Mouse (Mus musculus) MEL (cell line): ENCODE measurements at regions not wholly inside any gene's neighbourhood (a gene's known extent, or its start where the extent isn't known, plus 50 kb on each side); places are given as distances from the start of the nearest gene placed in this dataset.

Experiments used
- DNase-seq: peaks from one replicate; pipeline ENCODE4 v3.0.0; 2011; ENCODE audit warnings: low read depth, low spot score
- H3K27ac ChIP-seq: 2 replicates; pipeline ENCODE4 v1.5.1; 2012; ENCODE audit warnings: low read depth, mild to moderate bottlenecking, control low read depth, low read length, moderate library complexity; ENCODE audit not compliant: control insufficient read depth
- H3K27me3 ChIP-seq, 2 experiments: fragments of 150-350 bp in 1 of 2; sonication (generic) in 1 of 2; 2 replicates each; pipeline ENCODE4 v1.6.1; 2012; ENCODE audit warnings: low read length in 2 of 2, mild to moderate bottlenecking in 2 of 2, improper control_type of control experiment in 1 of 2, moderate library complexity in 1 of 2; ENCODE audit not compliant: insufficient read depth in 2 of 2, control insufficient read depth in 1 of 2
- H3K36me3 ChIP-seq, 2 experiments: 2 replicates each; pipeline ENCODE4 v1.6.1; 2012 to 2014; ENCODE audit warnings: low read length in 2 of 2, improper control_type of control experiment in 1 of 2, inconsistent platforms in 1 of 2, mild to moderate bottlenecking in 1 of 2; ENCODE audit not compliant: insufficient read depth in 2 of 2, control insufficient read depth in 1 of 2
- H3K4me1 ChIP-seq, 2 experiments: fragments of 150-350 bp in 1 of 2; sonication (generic) in 1 of 2; 2 replicates each; pipeline ENCODE4 v1.6.1; 2012; ENCODE audit warnings: low read length in 2 of 2, improper control_type of control experiment in 1 of 2, mild to moderate bottlenecking in 1 of 2; ENCODE audit not compliant: insufficient read depth in 2 of 2, control insufficient read depth in 1 of 2
- H3K4me3 ChIP-seq, 2 experiments: fragments of 150-350 bp in 1 of 2; sonication (generic) in 1 of 2; 2 replicates each; pipeline ENCODE4 v1.5.1; 2012; ENCODE audit warnings: low read depth in 2 of 2, low read length in 2 of 2, mild to moderate bottlenecking in 2 of 2, moderate library complexity in 2 of 2, control low read depth in 1 of 2, improper control_type of control experiment in 1 of 2; ENCODE audit not compliant: control insufficient read depth in 1 of 2, insufficient read depth in 1 of 2
- H3K79me2 ChIP-seq: 2 replicates; pipeline ENCODE4 v1.6.1; 2012; ENCODE audit warnings: mild to moderate bottlenecking, low read length, moderate library complexity; ENCODE audit not compliant: control insufficient read depth, poor library complexity, insufficient read depth
- H3K9ac ChIP-seq: 2 replicates; pipeline ENCODE4 v1.6.1; 2012; ENCODE audit warnings: low read depth, mild to moderate bottlenecking, control low read depth, low read length, moderate library complexity; ENCODE audit not compliant: control insufficient read depth, poor library complexity, severe bottlenecking
- H3K9me3 ChIP-seq: fragments of 150-350 bp; sonication (generic); replicated peaks from 2 replicates; pipeline ENCODE4 v1.6.1; 2012; ENCODE audit warnings: mild to moderate bottlenecking, low read length, improper control_type of control experiment, moderate library complexity; ENCODE audit not compliant: insufficient read depth
- BHLHE40 ChIP-seq: IDR thresholded peaks from 2 replicates; pipeline ENCODE4 v1.6.1; 2012; ENCODE audit warnings: low read depth, mild to moderate bottlenecking, inconsistent platforms, low read length, improper control_type of control experiment, borderline replicate concordance
- CHD1 ChIP-seq: IDR thresholded peaks from 2 replicates; pipeline ENCODE4 v1.6.1; 2012; ENCODE audit warnings: low read depth, mild to moderate bottlenecking, inconsistent platforms, low read length, improper control_type of control experiment
- CHD2 ChIP-seq: IDR thresholded peaks from 2 replicates; pipeline ENCODE4 v1.6.1; 2011; ENCODE audit warnings: low read length, improper control_type of control experiment
- E2F4 ChIP-seq: IDR thresholded peaks from 2 replicates; pipeline ENCODE4 v1.6.1; 2011; ENCODE audit warnings: low read depth, low read length, improper control_type of control experiment, borderline replicate concordance
- ELF1 ChIP-seq: IDR thresholded peaks from 2 replicates; pipeline ENCODE4 v1.6.1; 2014; ENCODE audit warnings: low read depth, mild to moderate bottlenecking, inconsistent platforms, low read length, improper control_type of control experiment, moderate library complexity
- EP300 ChIP-seq, 2 experiments: IDR thresholded peaks; 2 replicates each; pipeline ENCODE4 v1.6.1; 2011; ENCODE audit warnings: improper control_type of control experiment in 2 of 2, low read length in 2 of 2, low read depth in 1 of 2, mild to moderate bottlenecking in 1 of 2
- GABPA ChIP-seq: IDR thresholded peaks from 2 replicates; pipeline ENCODE4 v1.6.1; 2012; ENCODE audit warnings: low read depth, mild to moderate bottlenecking, inconsistent platforms, low read length, improper control_type of control experiment, moderate library complexity
- HCFC1 ChIP-seq: IDR thresholded peaks from 2 replicates; pipeline ENCODE4 v1.6.1; 2012; ENCODE audit warnings: low read depth, mild to moderate bottlenecking, inconsistent platforms, low read length, improper control_type of control experiment, moderate library complexity
- KAT2A ChIP-seq: conservative IDR thresholded peaks from 2 replicates; pipeline ENCODE4 v1.6.1; 2012; ENCODE audit warnings: low read depth, low read length, improper control_type of control experiment, inconsistent platforms
- MAZ ChIP-seq: IDR thresholded peaks from 2 replicates; pipeline ENCODE4 v1.6.1; 2012; ENCODE audit warnings: low read depth, mild to moderate bottlenecking, inconsistent platforms, low read length, improper control_type of control experiment
- POLR2A ChIP-seq, 2 experiments: IDR thresholded peaks; 2 replicates each; pipeline ENCODE4 v1.6.1; 2011 to 2012; ENCODE audit warnings: low read length in 2 of 2, mild to moderate bottlenecking in 2 of 2, control low read depth in 1 of 2, improper control_type of control experiment in 1 of 2, low read depth in 1 of 2, moderate library complexity in 1 of 2; ENCODE audit not compliant: control insufficient read depth in 1 of 2, insufficient read depth in 1 of 2, poor library complexity in 1 of 2
- POLR2AphosphoS2 ChIP-seq: IDR thresholded peaks from 2 replicates; pipeline ENCODE4 v1.6.1; 2011; ENCODE audit warnings: low read length, improper control_type of control experiment
- POLR2AphosphoS5 ChIP-seq: IDR thresholded peaks from 2 replicates; pipeline ENCODE4 v1.6.1; 2012; ENCODE audit warnings: low read depth, borderline replicate concordance, mild to moderate bottlenecking, inconsistent platforms, low read length, moderate library complexity, mixed read lengths
- RCOR1 ChIP-seq: IDR thresholded peaks from 2 replicates; pipeline ENCODE4 v1.6.1; 2012; ENCODE audit warnings: low read depth, mild to moderate bottlenecking, inconsistent platforms, low read length, improper control_type of control experiment
- SIN3A ChIP-seq: IDR thresholded peaks from 2 replicates; pipeline ENCODE4 v1.6.1; 2012; ENCODE audit warnings: low read length, improper control_type of control experiment, inconsistent platforms
- SMC3 ChIP-seq: IDR thresholded peaks from 2 replicates; pipeline ENCODE4 v1.6.1; 2011; ENCODE audit warnings: low read depth, low read length, improper control_type of control experiment
- TAL1 ChIP-seq: IDR thresholded peaks from 2 replicates; pipeline ENCODE4 v1.6.1; 2012; ENCODE audit warnings: mild to moderate bottlenecking, inconsistent platforms, low read length, moderate library complexity, mixed read lengths
- TBP ChIP-seq: IDR thresholded peaks from 2 replicates; pipeline ENCODE4 v1.8.0; 2011; ENCODE audit warnings: low read depth, low read length, improper control_type of control experiment
- UBTF ChIP-seq: IDR thresholded peaks from 2 replicates; pipeline ENCODE4 v1.6.1; 2012; ENCODE audit warnings: low read depth, mild to moderate bottlenecking, inconsistent platforms, low read length, improper control_type of control experiment, moderate library complexity, borderline replicate concordance; ENCODE audit not compliant: insufficient read depth
- ZKSCAN1 ChIP-seq: IDR thresholded peaks from 2 replicates; pipeline ENCODE4 v1.6.1; 2012; ENCODE audit warnings: low read depth, mild to moderate bottlenecking, inconsistent platforms, low read length, improper control_type of control experiment, moderate library complexity
- ZNF384 ChIP-seq: IDR thresholded peaks from 2 replicates; pipeline ENCODE4 v1.6.1; 2012; ENCODE audit warnings: low read depth, mild to moderate bottlenecking, inconsistent platforms, low read length, improper control_type of control experiment

- H3K27me3 ChIP-seq: no peaks in the 10 kb centered on the region
- TF ChIP-seq CHD2 (no peak), ZNF384 (no peak), ZKSCAN1 (no peak), TBP (no peak), POLR2A (IDR thresholded peaks at IDR 0.05; ENCODE audit: control insufficient read depth in 1 of 2, insufficient read depth in 1 of 2, low read depth in 1 of 2, low read length in 2 of 2, poor library complexity in 1 of 2) (no peak)
- no peaks in the 10 kb centered on the region for H3K36me3 ChIP-seq
- no peak overlapping the region for H3K27ac ChIP-seq
- H3K4me1 ChIP-seq: no peaks in the 10 kb centered on the region
- H3K9ac ChIP-seq: no peak overlapping the region
- no peak for DNase-seq
- no peaks in the 10 kb centered on the region for H3K9me3 ChIP-seq
- H3K79me2 ChIP-seq: no peaks in the 10 kb centered on the region
- H3K4me3 ChIP-seq: no peak overlapping the region
Measured at GRCm38 (mm10) chr10:84262943-84263342, 177.5 kb downstream of the Nuak1 start.

GRCm38 (mm10) chr10:84285832-84286506, 154.4 kb downstream of the Nuak1 start:
- Histone ChIP-seq H3K9me3 (no peaks in the 10 kb centered on the region), H3K9ac (no peak overlapping the region), H3K27me3 (no peaks in the 10 kb centered on the region), H3K4me1 (no peaks in the 10 kb centered on the region), H3K27ac (no peak overlapping the region), H3K79me2 (no peaks in the 10 kb centered on the region), H3K36me3 (no peaks in the 10 kb centered on the region), H3K4me3 (no peak overlapping the region)
- no peak for TF ChIP-seq ZKSCAN1
- TF ChIP-seq E2F4: no peak
- no peak for TF ChIP-seq POLR2AphosphoS2
- TF ChIP-seq UBTF: no peak
- TF ChIP-seq ELF1: no peak
- no peak for TF ChIP-seq SMC3
- no peak for TF ChIP-seq ZNF384
- no peak for TF ChIP-seq MAZ
- TF ChIP-seq POLR2A (IDR thresholded peaks at IDR 0.05; ENCODE audit: control insufficient read depth in 1 of 2, insufficient read depth in 1 of 2, low read depth in 1 of 2, low read length in 2 of 2, poor library complexity in 1 of 2): no peak
- TF ChIP-seq TAL1: no peak
- TF ChIP-seq CHD1: no peak
- TF ChIP-seq BHLHE40: no peak
- no peak for DNase-seq

- Histone ChIP-seq H3K27me3 (no peaks in the 10 kb centered on the region), H3K79me2 (no peaks in the 10 kb centered on the region), H3K9ac (no peak overlapping the region), H3K36me3 (no peaks in the 10 kb centered on the region), H3K9me3 (no peaks in the 10 kb centered on the region), H3K4me1 (no peaks in the 10 kb centered on the region), H3K4me3 (no peak overlapping the region), H3K27ac (no peak overlapping the region)
- DNase-seq: no peak
- TF ChIP-seq HCFC1 (no peak), CHD1 (no peak), RCOR1 (no peak), EP300 (IDR thresholded peaks at IDR 0.05; ENCODE audit: low read depth in 1 of 2, low read length in 2 of 2) (no peak), POLR2AphosphoS5 (no peak), KAT2A (no peak), SIN3A (no peak), UBTF (no peak), ELF1 (no peak), GABPA (no peak), POLR2A (IDR thresholded peaks at IDR 0.05; ENCODE audit: control insufficient read depth in 1 of 2, insufficient read depth in 1 of 2, low read depth in 1 of 2, low read length in 2 of 2, poor library complexity in 1 of 2) (no peak)
Measured at GRCm38 (mm10) chr10:84294422-84294821, 146.0 kb downstream of the Nuak1 start.
